In genomic region chr3:86986969-86987368, GRCm38 (mm10) we compare ENCODE assay signal across 8 mouse cellular contexts. TPM values are rescaled to one million over a fixed set of nuclear protein-coding genes. Genes with fewer than 3 reads are reported as not detected.
DNase-seq lines count a peak whose midpoint lies in the region; ATAC-seq and TF ChIP-seq lines count a peak whose summit lies in the region.
"Not testable (repeated sequence)": the region's sequence is repeated elsewhere in the genome, so short reads cannot be mapped to it uniquely, and the experiment has no call there.

No protein-coding gene starts in this region.

- not testable (repeated sequence) for TF ChIP-seq POLR2A in ES-Bruce4 (IDR thresholded peaks at IDR 0.05; ENCODE audit: insufficient read depth, low read length)

- DNase-seq in embryonic facial prominence, embryonic 14.5 days (ENCODE audit: low spot score) = peak; percentile 32
- peak; percentile 12 for DNase-seq in gonadal fat pad, adult 2 months (ENCODE audit: low read depth)
- DNase-seq in kidney, postnatal 0 days (ENCODE audit: low spot score); midbrain, embryonic 11.5 days (ENCODE audit: low spot score, missing footprints): not testable (repeated sequence)

- H3K9me3 ChIP-seq in ES-Bruce4 (replicated peaks; ENCODE audit: control insufficient read depth, insufficient read depth, low read length, poor library complexity, severe bottlenecking); embryonic facial prominence, embryonic 14.5 days (ENCODE audit: control insufficient read depth, low read length); hindbrain, embryonic 12.5 days (replicated peaks); kidney, postnatal 0 days (replicated peaks; ENCODE audit: low read length); liver, embryonic 15.5 days (replicated peaks); midbrain, embryonic 11.5 days (ENCODE audit: control insufficient read depth, low read length): not testable (repeated sequence)

- not testable (repeated sequence) for TF ChIP-seq CTCF in ES-Bruce4 (IDR thresholded peaks at IDR 0.05; ENCODE audit: low read depth, low read length); kidney, postnatal 0 days (IDR thresholded peaks at IDR 0.05; ENCODE audit: low read depth)

- peak; percentile 26; the same call in 1 of the 2 replicates for ATAC-seq in embryonic facial prominence, embryonic 14.5 days (ENCODE audit: low read depth)
- not testable (repeated sequence) for ATAC-seq in hindbrain, embryonic 12.5 days (ENCODE audit: low FRiP score); kidney, postnatal 0 days (replicated peaks; ENCODE audit: low FRiP score, low read depth); liver, embryonic 15.5 days (ENCODE audit: insufficient read depth); midbrain, embryonic 11.5 days (ENCODE audit: low FRiP score)
- 0 out of 2 replicates have a peak, but pooled peaks have one; percentile 46 for ATAC-seq in neutrophil, adult 5-6 weeks (ENCODE audit: extremely low read depth, insufficient number of reproducible peaks, low FRiP score, poor library complexity, severe bottlenecking)

- not testable (repeated sequence) for H3K36me3 ChIP-seq in ES-Bruce4 (ENCODE audit: control insufficient read depth, insufficient read depth, low read length, poor library complexity, severe bottlenecking); embryonic facial prominence, embryonic 14.5 days (ENCODE audit: control insufficient read depth, insufficient read depth, low read length); hindbrain, embryonic 12.5 days; kidney, postnatal 0 days (ENCODE audit: insufficient read depth, low read length); liver, embryonic 15.5 days (replicated peaks); midbrain, embryonic 11.5 days (ENCODE audit: control insufficient read depth, insufficient read depth, low read length)

- H3K4me3 ChIP-seq in ES-Bruce4 (ENCODE audit: low read depth, low read length) = peak overlapping the region; percentile 41; the same call in 1 of the 2 replicates
- H3K4me3 ChIP-seq in embryonic facial prominence, embryonic 14.5 days (ENCODE audit: low read depth, low read length) = peak overlapping the region; percentile 44
- H3K4me3 ChIP-seq in hindbrain, embryonic 12.5 days = peak overlapping the region; percentile 30
- peak overlapping the region; percentile 19; the same call in 1 of the 2 replicates for H3K4me3 ChIP-seq in kidney, postnatal 0 days (replicated peaks; ENCODE audit: low read depth, low read length)
- H3K4me3 ChIP-seq in liver, embryonic 15.5 days (replicated peaks) = peak overlapping the region; percentile 31
- H3K4me3 ChIP-seq in midbrain, embryonic 11.5 days (ENCODE audit: low read depth, low read length) = peak overlapping the region; percentile 30

- H3K4me2 ChIP-seq in embryonic facial prominence, embryonic 14.5 days (ENCODE audit: low read depth, low read length) = peak overlapping the region; percentile 58
- H3K4me2 ChIP-seq in hindbrain, embryonic 12.5 days (replicated peaks) = peak overlapping the region; percentile 50
- H3K4me2 ChIP-seq in kidney, postnatal 0 days (ENCODE audit: low read length) = peak overlapping the region; percentile 60
- peak overlapping the region; percentile 52 for H3K4me2 ChIP-seq in liver, embryonic 15.5 days
- H3K4me2 ChIP-seq in midbrain, embryonic 11.5 days = peak overlapping the region; percentile 50

- not testable (repeated sequence) for TF ChIP-seq EP300 in ES-Bruce4 (IDR thresholded peaks at IDR 0.05; ENCODE audit: insufficient read depth, low read depth, low read length)

- 0 out of 2 replicates have a peak overlapping the region, but pooled peaks have one; percentile 27 for H3K9ac ChIP-seq in ES-Bruce4 (ENCODE audit: low read depth, poor library complexity, severe bottlenecking)
- H3K9ac ChIP-seq in embryonic facial prominence, embryonic 14.5 days (ENCODE audit: low read depth, low read length) = peak overlapping the region; percentile 72
- not testable (repeated sequence) for H3K9ac ChIP-seq in hindbrain, embryonic 12.5 days; liver, embryonic 15.5 days
- H3K9ac ChIP-seq in kidney, postnatal 0 days (ENCODE audit: low read depth, low read length) = peak overlapping the region; percentile 46; the same call in 1 of the 2 replicates
- peak overlapping the region; percentile 66 for H3K9ac ChIP-seq in midbrain, embryonic 11.5 days (ENCODE audit: low read length)

- 32% methylated on average over 6 of the region's 6 CpGs for WGBS in embryonic facial prominence, embryonic 14.5 days
- 49% methylated on average over 6 of the region's 6 CpGs for WGBS in hindbrain, embryonic 12.5 days
- 37% methylated on average over 6 of the region's 6 CpGs for WGBS in kidney, postnatal 0 days
- WGBS in liver, embryonic 15.5 days (ENCODE audit: insufficient replicate concordance) = 22% methylated on average over 6 of the region's 6 CpGs
- WGBS in midbrain, embryonic 11.5 days = 37% methylated on average over 5 of the region's 6 CpGs

- H3K4me1 ChIP-seq in ES-Bruce4 (ENCODE audit: control insufficient read depth, insufficient read depth, low read length); embryonic facial prominence, embryonic 14.5 days (ENCODE audit: control insufficient read depth, insufficient read depth, low read length); hindbrain, embryonic 12.5 days; kidney, postnatal 0 days (replicated peaks; ENCODE audit: insufficient read depth, low read length); liver, embryonic 15.5 days (replicated peaks); midbrain, embryonic 11.5 days (ENCODE audit: control insufficient read depth, insufficient read depth, low read length): not testable (repeated sequence)

- not testable (repeated sequence) for H3K27ac ChIP-seq in ES-Bruce4 (ENCODE audit: insufficient read depth, low read length); hindbrain, embryonic 12.5 days; kidney, postnatal 0 days; liver, embryonic 15.5 days (replicated peaks); midbrain, embryonic 11.5 days (ENCODE audit: low read depth, low read length)
- H3K27ac ChIP-seq in embryonic facial prominence, embryonic 14.5 days (replicated peaks; ENCODE audit: low read depth, low read length) = peak overlapping the region; percentile 65

- H3K27me3 ChIP-seq in ES-Bruce4 (ENCODE audit: control insufficient read depth, insufficient read depth, low read length, poor library complexity, severe bottlenecking); embryonic facial prominence, embryonic 14.5 days (replicated peaks; ENCODE audit: control insufficient read depth, insufficient read depth, low read length); hindbrain, embryonic 12.5 days; kidney, postnatal 0 days (ENCODE audit: insufficient read depth, low read length); liver, embryonic 15.5 days; midbrain, embryonic 11.5 days (ENCODE audit: control insufficient read depth, insufficient read depth, low read length): not testable (repeated sequence)

RNA-seq across cellular contexts. Expression of gene Cd1d1, which starts 12.3 kb away (rescaled TPM):
- polyA plus RNA-seq in ES-Bruce4 (2011; ENCODE audit: insufficient read depth, insufficient read length, low read depth, missing spikeins) = 1.9 and 2.8 TPM in 2 replicates
- 26.6 and 27.4 TPM in 2 replicates for polyA plus RNA-seq in embryonic facial prominence, embryonic 14.5 days (2014; fragmentation: Nextera tagmentation; extraction: Ambion mirVana)
- polyA plus RNA-seq in gonadal fat pad, adult 2 months (2012; rRNA removed) = 181 and 333 TPM in 2 replicates
- 71.0 and 76.1 TPM in 2 replicates for polyA plus RNA-seq in hindbrain, embryonic 12.5 days (2016; fragmentation: Nextera tagmentation; extraction: Ambion mirVana)
- 15.0 and 16.3 TPM in 2 replicates for polyA plus RNA-seq in kidney, postnatal 0 days (2015; fragmentation: Nextera tagmentation; extraction: Ambion mirVana)
- 5.8 and 6.0 TPM in 2 replicates for polyA plus RNA-seq in liver, embryonic 15.5 days (2015; fragmentation: Nextera tagmentation; extraction: Ambion mirVana)
- 28.0 and 28.8 TPM in 2 replicates for polyA plus RNA-seq in midbrain, embryonic 11.5 days (2014; fragmentation: Nextera tagmentation; extraction: Ambion mirVana)
- 35.3 and 41.1 TPM in 2 replicates for total RNA-seq in neutrophil, adult 5-6 weeks (2017)
